Mouse (Mus musculus) forebrain, postnatal 0 days (tissue): ENCODE results near the gene Spred2. TPM values are rescaled to one million over a fixed set of nuclear protein-coding genes. Genes with fewer than 3 reads are reported as not detected.

Experiments used
- ATAC-seq: fragments of 200-750 bp; cut with Nextera tagmentation; 2 replicates; pipeline ENCODE4 v1.8.0; 2017; ENCODE audit warnings: mild to moderate bottlenecking, moderate library complexity
- DNase-seq: peaks from one replicate; pipeline ENCODE4 v3.0.0-alpha.2; 2015
- H3K27ac ChIP-seq: fragments of 300-500 bp; sonication (generic); 2 replicates; pipeline ENCODE4 v1.5.1; 2014; ENCODE audit warnings: low read depth, mild to moderate bottlenecking, antibody characterized with exemption, low read length, moderate library complexity, mixed read lengths
- H3K27me3 ChIP-seq: fragments of 300-500 bp; sonication (generic); 2 replicates; pipeline ENCODE4 v1.6.1; 2014; ENCODE audit warnings: mild to moderate bottlenecking, low read length, mixed read lengths; ENCODE audit not compliant: insufficient read depth
- H3K36me3 ChIP-seq: fragments of 300-500 bp; sonication (generic); 2 replicates; pipeline ENCODE4 v1.6.1; 2014; ENCODE audit warnings: mild to moderate bottlenecking, moderate library complexity; ENCODE audit not compliant: insufficient read depth
- H3K4me1 ChIP-seq: fragments of 300-500 bp; sonication (generic); 2 replicates; pipeline ENCODE4 v1.6.1; 2014; ENCODE audit warnings: antibody characterized with exemption; ENCODE audit not compliant: insufficient read depth
- H3K4me2 ChIP-seq: fragments of 300-500 bp; sonication (generic); 2 replicates; pipeline ENCODE4 v1.6.1; 2014; ENCODE audit warnings: low read depth, mild to moderate bottlenecking, moderate library complexity
- H3K4me3 ChIP-seq: fragments of 300-500 bp; sonication (generic); 2 replicates; pipeline ENCODE4 v1.5.1; 2014; ENCODE audit warnings: low read depth, low read length, mixed read lengths
- H3K9ac ChIP-seq: fragments of 300-500 bp; sonication (generic); 2 replicates; pipeline ENCODE4 v1.6.1; 2014; ENCODE audit warnings: mild to moderate bottlenecking
- H3K9me3 ChIP-seq: fragments of 300-500 bp; sonication (generic); 2 replicates; pipeline ENCODE4 v1.6.1; 2016; ENCODE audit warnings: low read length
- CTCF ChIP-seq: sonication (generic); IDR thresholded peaks from 2 replicates; pipeline ENCODE4 v1.5.1; 2016; ENCODE audit warnings: antibody characterized with exemption, control low read depth, low read depth
- WGBS: fragments of 180-500 bp; shearing (Covaris S2); extraction: QIAGEN DNeasy Blood & Tissue Kit; methylation state at CpG from one replicate; pipeline ENCODE4 v1.1.7; 2014; 5-methylcytosine and 5-hydroxymethylcytosine counted together
- polyA plus RNA-seq: library from polyadenylated mRNA; unstranded; fragments of >200 nt; fragmentation: Nextera tagmentation; extraction: Ambion mirVana; gene quantifications from 2 replicates; pipeline ENCODE4 v1.2.1, GENCODE M21; 2015
- total RNA-seq: library from RNA; depleted of rRNA; stranded (reverse); fragments of >200 nt; gene quantifications from 2 replicates; pipeline ENCODE4 v1.2.3, GENCODE M21; 2014

The Spred2 gene
- total and polyA plus RNA-seq, 2 experiments from 2014 or later, result 9.1 to 15.5 TPM

GRCm38 (mm10) chr11:19960541-19960940, 36.4 kb downstream of the Spred2 start:
- Histone ChIP-seq H3K27me3 (no peaks in the 10 kb centered on the region), H3K9ac (no peak overlapping the region), H3K4me3 (no peak overlapping the region), H3K27ac (no peak overlapping the region), H3K4me1 (no peaks in the 10 kb centered on the region), H3K36me3 (0 out of 2 replicates have a peak, but pooled peaks cover 6% of the 10 kb centered on the region), H3K9me3 (no peaks in the 10 kb centered on the region), H3K4me2 (no peak overlapping the region)
- no peak for ATAC-seq
- no peak for DNase-seq
- TF ChIP-seq CTCF, result no peak
- WGBS, result 89% methylated on average over 3 of the region's 3 CpGs

GRCm38 (mm10) chr11:19961088-19961487, 36.9 kb downstream of the Spred2 start:
- H3K4me1 ChIP-seq, result no peaks in the 10 kb centered on the region
- no peak overlapping the region for H3K9ac ChIP-seq
- H3K9me3 ChIP-seq, result no peaks in the 10 kb centered on the region
- no peak overlapping the region for H3K4me3 ChIP-seq
- no peaks in the 10 kb centered on the region for H3K27me3 ChIP-seq
- WGBS, result 94% methylated on average over 6 of the region's 6 CpGs
- no peak for TF ChIP-seq CTCF
- no peak overlapping the region for H3K4me2 ChIP-seq
- H3K27ac ChIP-seq, result no peak overlapping the region
- ATAC-seq, result no peak
- no peak for DNase-seq
- 0 out of 2 replicates have a peak, but pooled peaks cover 6% of the 10 kb centered on the region for H3K36me3 ChIP-seq

- DNase-seq (no peak), ATAC-seq (no peak)
- Histone ChIP-seq H3K4me1 (no peaks in the 10 kb centered on the region), H3K9me3 (no peaks in the 10 kb centered on the region), H3K36me3 (0 out of 2 replicates have a peak, but pooled peaks cover 6% of the 10 kb centered on the region), H3K9ac (no peak overlapping the region), H3K4me2 (no peak overlapping the region), H3K4me3 (no peak overlapping the region), H3K27ac (no peak overlapping the region), H3K27me3 (no peaks in the 10 kb centered on the region)
- WGBS, result 71% methylated on average over 12 of the region's 12 CpGs
- no peak for TF ChIP-seq CTCF
Measured at GRCm38 (mm10) chr11:19961766-19962365, 37.7 kb downstream of the Spred2 start.

- H3K36me3 ChIP-seq, result 0 out of 2 replicates have a peak, but pooled peaks cover 6% of the 10 kb centered on the region
- DNase-seq (no peak), ATAC-seq (peak; percentile 38; the same call in 1 of the 2 replicates)
- 49% methylated on average over 5 of the region's 5 CpGs for WGBS
- H3K4me2 ChIP-seq, result no peak overlapping the region
- TF ChIP-seq CTCF, result no peak
- H3K4me3 ChIP-seq, result no peak overlapping the region
- no peaks in the 10 kb centered on the region for H3K9me3 ChIP-seq
- no peaks in the 10 kb centered on the region for H3K4me1 ChIP-seq
- no peaks in the 10 kb centered on the region for H3K27me3 ChIP-seq
- no peak overlapping the region for H3K27ac ChIP-seq
- H3K9ac ChIP-seq, result no peak overlapping the region
Measured at GRCm38 (mm10) chr11:19962796-19963195, 38.6 kb downstream of the Spred2 start.

- no peak overlapping the region for H3K9ac ChIP-seq
- no peaks in the 10 kb centered on the region for H3K4me1 ChIP-seq
- H3K36me3 ChIP-seq, result 0 out of 2 replicates have a peak, but pooled peaks cover 6% of the 10 kb centered on the region
- WGBS, result 70% methylated on average over 12 of the region's 12 CpGs
- DNase-seq (no peak), ATAC-seq (no peak)
- H3K4me2 ChIP-seq, result no peak overlapping the region
- no peak for TF ChIP-seq CTCF
- no peak overlapping the region for H3K27ac ChIP-seq
- no peaks in the 10 kb centered on the region for H3K27me3 ChIP-seq
- H3K4me3 ChIP-seq, result no peak overlapping the region
- H3K9me3 ChIP-seq, result no peaks in the 10 kb centered on the region
Measured at GRCm38 (mm10) chr11:19963717-19964141, 39.6 kb downstream of the Spred2 start.

- WGBS, result 81% methylated on average over 5 of the region's 5 CpGs
- Histone ChIP-seq H3K4me2 (no peak overlapping the region), H3K4me1 (no peaks in the 10 kb centered on the region), H3K9me3 (no peaks in the 10 kb centered on the region), H3K36me3 (0 out of 2 replicates have a peak, but pooled peaks cover 6% of the 10 kb centered on the region), H3K27ac (no peak overlapping the region), H3K27me3 (no peaks in the 10 kb centered on the region), H3K9ac (no peak overlapping the region), H3K4me3 (no peak overlapping the region)
- no peak for ATAC-seq
- no peak for TF ChIP-seq CTCF
- no peak for DNase-seq
Measured at GRCm38 (mm10) chr11:19964333-19964732, 40.2 kb downstream of the Spred2 start.

GRCm38 (mm10) chr11:19965037-19965611, 40.9 kb downstream of the Spred2 start:
- ATAC-seq, result no peak
- DNase-seq, result no peak
- WGBS, result 64% methylated on average over 16 of the region's 16 CpGs

More at GRCm38 (mm10) chr11:19965037-19965611, 40.9 kb downstream of the Spred2 start:
- Histone ChIP-seq H3K27ac (no peak overlapping the region), H3K9me3 (no peaks in the 10 kb centered on the region), H3K27me3 (no peaks in the 10 kb centered on the region), H3K9ac (no peak overlapping the region), H3K4me2 (no peak overlapping the region), H3K4me1 (no peaks in the 10 kb centered on the region), H3K36me3 (0 out of 2 replicates have a peak, but pooled peaks cover 6% of the 10 kb centered on the region), H3K4me3 (no peak overlapping the region)
- no peak for TF ChIP-seq CTCF
